ENCODE assay signal across 9 mouse cellular contexts in the genomic region with DNA sequence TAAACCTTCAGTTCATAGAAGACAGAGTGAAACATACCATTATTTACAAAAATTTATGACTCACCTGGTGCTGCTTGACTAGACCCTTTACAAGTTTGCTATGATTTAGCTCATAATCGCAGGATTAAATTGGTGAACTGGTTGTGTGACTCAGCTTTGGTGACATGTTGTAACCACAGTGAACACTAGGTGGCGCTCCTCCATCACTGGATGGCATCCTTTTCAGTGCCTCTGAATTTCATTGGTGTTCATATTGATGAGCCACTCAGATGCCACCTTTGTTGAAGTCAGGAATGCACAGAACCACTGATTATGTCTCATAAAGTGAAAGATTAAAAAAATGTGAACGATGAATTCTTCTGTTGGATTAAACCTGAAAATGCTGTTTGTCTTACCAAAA. TPM values are rescaled to one million over a fixed set of nuclear protein-coding genes. Genes with fewer than 3 reads are reported as not detected.
DNase-seq lines count a peak whose midpoint lies in the region; ATAC-seq and TF ChIP-seq lines count a peak whose summit lies in the region.
"Had no signal": no experiment of that assay in that cellular context is flagged by ENCODE, and none has a peak within 500 bp of the region (broad histone marks: within the 10 kb centered on the region; RNA-seq: fewer than 3 reads in every experiment).

No protein-coding gene starts in this region.

- no peaks in the 10 kb centered on the region for H3K27me3 ChIP-seq in MEL (ENCODE audit: control insufficient read depth in 1 of 2, insufficient read depth in 2 of 2, low read length in 2 of 2)
- no peaks in the 10 kb centered on the region for H3K27me3 ChIP-seq in forebrain, embryonic 16.5 days (replicated peaks; ENCODE audit: control insufficient read depth, insufficient read depth, low read length)
- no peaks in the 10 kb centered on the region for H3K27me3 ChIP-seq in liver, embryonic 14.5 days (ENCODE audit: control insufficient read depth, insufficient read depth, low read length)
- H3K27me3 ChIP-seq in neural tube, embryonic 14.5 days (ENCODE audit: control insufficient read depth, insufficient read depth, low read length): no peaks in the 10 kb centered on the region
- H3K27me3 ChIP-seq: heart, embryonic 13.5 days had no signal

- no peak overlapping the region for H3K4me3 ChIP-seq in MEL (ENCODE audit: control insufficient read depth in 1 of 2, insufficient read depth in 1 of 2, low read depth in 2 of 2, low read length in 2 of 2)
- H3K4me3 ChIP-seq in forebrain, embryonic 16.5 days (replicated peaks; ENCODE audit: low read length): no peak overlapping the region
- no peak overlapping the region for H3K4me3 ChIP-seq in liver, embryonic 14.5 days (ENCODE audit: insufficient read depth in 1 of 2, low read depth in 2 of 2, low read length in 2 of 2)
- H3K4me3 ChIP-seq in neural tube, embryonic 14.5 days (ENCODE audit: low read depth, low read length): no peak overlapping the region
- H3K4me3 ChIP-seq: heart, embryonic 13.5 days had no signal

- H3K9ac ChIP-seq in MEL (ENCODE audit: control insufficient read depth, low read depth, low read length, poor library complexity, severe bottlenecking): no peak overlapping the region
- H3K9ac ChIP-seq in forebrain, embryonic 16.5 days (replicated peaks; ENCODE audit: low read depth, low read length): no peak overlapping the region
- H3K9ac ChIP-seq in liver, embryonic 14.5 days (replicated peaks): no peak overlapping the region
- H3K9ac ChIP-seq in neural tube, embryonic 14.5 days (replicated peaks; ENCODE audit: low read depth, low read length): no peak overlapping the region
- H3K9ac ChIP-seq: heart, embryonic 13.5 days had no signal

- TF ChIP-seq EP300 in MEL (IDR thresholded peaks at IDR 0.05; ENCODE audit: low read depth in 1 of 2, low read length in 2 of 2): no peak
- TF ChIP-seq EP300 in liver, embryonic 14.5 days (IDR thresholded peaks at IDR 0.05; ENCODE audit: low read depth): no peak

- H3K27ac ChIP-seq in MEL (ENCODE audit: control insufficient read depth, low read depth, low read length): no peak overlapping the region
- no peak overlapping the region for H3K27ac ChIP-seq in forebrain, embryonic 16.5 days (ENCODE audit: low read length)
- H3K27ac ChIP-seq in liver, embryonic 14.5 days: no peak overlapping the region
- H3K27ac ChIP-seq in neural tube, embryonic 14.5 days (ENCODE audit: low read depth, low read length): no peak overlapping the region
- H3K27ac ChIP-seq: heart, embryonic 13.5 days had no signal

- H3K36me3 ChIP-seq in MEL (ENCODE audit: control insufficient read depth in 1 of 2, insufficient read depth in 2 of 2, low read length in 2 of 2): peaks cover 0 to 7% of the 10 kb centered on the region in 2 experiments; a peak in 2 of 4 replicates
- no peaks in the 10 kb centered on the region for H3K36me3 ChIP-seq in forebrain, embryonic 16.5 days (ENCODE audit: control insufficient read depth, insufficient read depth)
- no peaks in the 10 kb centered on the region for H3K36me3 ChIP-seq in liver, embryonic 14.5 days (replicated peaks; ENCODE audit: control insufficient read depth, insufficient read depth, low read depth)
- peaks cover 5% of the 10 kb centered on the region; the same call in 1 of the 2 replicates for H3K36me3 ChIP-seq in neural tube, embryonic 14.5 days (ENCODE audit: control insufficient read depth, insufficient read depth, low read length)

- no peak for TF ChIP-seq POLR2A in MEL (IDR thresholded peaks at IDR 0.05; ENCODE audit: control insufficient read depth in 1 of 2, insufficient read depth in 1 of 2, low read depth in 1 of 2, low read length in 2 of 2, poor library complexity in 1 of 2)

- TF ChIP-seq CTCF in MEL (IDR thresholded peaks at IDR 0.05 in 2 of 3, conservative IDR thresholded peaks at IDR 0.05 in 1 of 3; ENCODE audit: control insufficient read depth in 1 of 3, insufficient read depth in 1 of 3, low read depth in 2 of 3, low read length in 3 of 3, poor library complexity in 1 of 3, severe bottlenecking in 1 of 3): peak; percentile 62 to 72 (median 67)
- TF ChIP-seq CTCF in liver, embryonic 14.5 days (IDR thresholded peaks at IDR 0.05; ENCODE audit: low read depth): peak; percentile 95

- TF ChIP-seq RAD21 in MEL (IDR thresholded peaks at IDR 0.05; ENCODE audit: low read depth, low read length): peak; percentile 66

- no peaks in the 10 kb centered on the region for H3K79me2 ChIP-seq in MEL (ENCODE audit: control insufficient read depth, insufficient read depth, low read length, poor library complexity)

- peak; percentile 75 for ATAC-seq in forebrain, embryonic 16.5 days
- peak; percentile 29; the same call in 1 of the 2 replicates for ATAC-seq in liver, embryonic 14.5 days (ENCODE audit: insufficient read depth)
- peak; percentile 83 for ATAC-seq in neural tube, embryonic 14.5 days (ENCODE audit: low read depth)

- peaks cover 4 to 10% of the 10 kb centered on the region in 2 experiments for H3K4me1 ChIP-seq in MEL (ENCODE audit: control insufficient read depth in 1 of 2, insufficient read depth in 2 of 2, low read length in 2 of 2)
- H3K4me1 ChIP-seq in forebrain, embryonic 16.5 days (replicated peaks; ENCODE audit: control insufficient read depth, insufficient read depth, low read length): no peaks in the 10 kb centered on the region; the same call in 1 of the 2 replicates
- H3K4me1 ChIP-seq in liver, embryonic 14.5 days (replicated peaks; ENCODE audit: control insufficient read depth in 2 of 2, insufficient read depth in 2 of 2, low read length in 1 of 2): peaks cover 0 to 15% of the 10 kb centered on the region in 2 experiments; a peak in 2 of 4 replicates
- no peaks in the 10 kb centered on the region for H3K4me1 ChIP-seq in neural tube, embryonic 14.5 days (ENCODE audit: control insufficient read depth, insufficient read depth, low read length)

- no peak overlapping the region for H3K4me2 ChIP-seq in forebrain, embryonic 16.5 days (ENCODE audit: low read length)
- no peak overlapping the region for H3K4me2 ChIP-seq in liver, embryonic 14.5 days (ENCODE audit: low read depth)
- no peak overlapping the region for H3K4me2 ChIP-seq in neural tube, embryonic 14.5 days (ENCODE audit: low read depth, low read length)
- H3K4me2 ChIP-seq: heart, embryonic 13.5 days had no signal

- WGBS in forebrain, embryonic 16.5 days: 25% methylated on average over 3 of the region's 3 CpGs
- WGBS in liver, embryonic 14.5 days (ENCODE audit: insufficient replicate concordance): 20% methylated on average over 3 of the region's 3 CpGs
- WGBS in neural tube, embryonic 14.5 days: 34% methylated on average over 3 of the region's 3 CpGs

- DNase-seq in 3134 (ENCODE audit: extremely low read depth, insufficient read length, low spot score) (peak; percentile 16), MEL (ENCODE audit: low read depth, low spot score) (peak; percentile 73)
- peak; percentile 35 for DNase-seq in cerebellum, adult 11-12 months
- peak; percentile 85 for DNase-seq in induced T-regulatory cell, adult 2 months (ENCODE audit: low read depth)
- peak; percentile 31 to 49 (median 41) for DNase-seq in liver, embryonic 14.5 days (ENCODE audit: low read depth in 3 of 3, low spot score in 3 of 3)
- peak; percentile 30 to 76 for DNase-seq in thymus, postnatal 10 days (ENCODE audit: low spot score in 2 of 2)

- H3K9me3 ChIP-seq in MEL (replicated peaks; ENCODE audit: insufficient read depth, low read length): no peaks in the 10 kb centered on the region
- no peaks in the 10 kb centered on the region for H3K9me3 ChIP-seq in forebrain, embryonic 16.5 days (ENCODE audit: control insufficient read depth, low read length)
- no peaks in the 10 kb centered on the region for H3K9me3 ChIP-seq in liver, embryonic 14.5 days (ENCODE audit: control insufficient read depth, low read length)
- no peaks in the 10 kb centered on the region for H3K9me3 ChIP-seq in neural tube, embryonic 14.5 days (ENCODE audit: control insufficient read depth, low read length)
- H3K9me3 ChIP-seq: heart, embryonic 13.5 days had no signal

TF ChIP-seq in MEL, 35 proteins besides CTCF, POLR2A, EP300 and RAD21:
- TF ChIP-seq SMC3 (IDR thresholded peaks at IDR 0.05; ENCODE audit: low read depth, low read length) (peak; percentile 61), ZC3H11A (IDR thresholded peaks at IDR 0.05; ENCODE audit: low read depth, low read length) (peak; percentile 51), MAX (IDR thresholded peaks at IDR 0.05; ENCODE audit: low read length) (no peak), TAL1 (IDR thresholded peaks at IDR 0.05; ENCODE audit: low read length) (no peak)

RNA-seq across cellular contexts. Expression of gene Blzf1, which starts 9.4 kb away (rescaled TPM):
- 14.1 and 18.2 TPM in 2 replicates for total RNA-seq in MEL (2012; rRNA removed)
- polyA plus RNA-seq in MEL (2012; ENCODE audit: insufficient read depth in 1 of 2, insufficient read length in 2 of 2, low read depth in 1 of 2, low replicate concordance in 2 of 2, missing spikeins in 1 of 2): 10 to 100 TPM in 1 of 2 experiments, not detected in 1; 17.1 TPM
- polyA plus RNA-seq in forebrain, embryonic 16.5 days (2015; fragmentation: Nextera tagmentation; extraction: Ambion mirVana): 31.6 and 33.7 TPM in 2 replicates
- 2.3 and 4.1 TPM in 2 replicates for polyA plus RNA-seq in liver, embryonic 14.5 days (2012; rRNA removed)
- 8.5 and 9.9 TPM in 2 replicates for polyA plus RNA-seq in liver, embryonic 14.5 days (2014; fragmentation: Nextera tagmentation; extraction: Ambion mirVana)
- polyA plus RNA-seq in neural tube, embryonic 14.5 days (2014; fragmentation: Nextera tagmentation; extraction: Ambion mirVana): 32.1 and 32.6 TPM in 2 replicates

RNA-seq across cellular contexts. Expression of gene Nme7, which starts 12.8 kb away (rescaled TPM):
- total RNA-seq in MEL (2012; rRNA removed): 27.6 and 28.7 TPM in 2 replicates
- polyA plus RNA-seq in MEL (2012; ENCODE audit: insufficient read depth in 1 of 2, insufficient read length in 2 of 2, low read depth in 1 of 2, low replicate concordance in 2 of 2, missing spikeins in 1 of 2): 10 to 100 TPM in 1 of 2 experiments, not detected in 1; 23.2 TPM
- 43.3 and 45.4 TPM in 2 replicates for polyA plus RNA-seq in forebrain, embryonic 16.5 days (2015; fragmentation: Nextera tagmentation; extraction: Ambion mirVana)
- 4.2 and 6.4 TPM in 2 replicates for polyA plus RNA-seq in liver, embryonic 14.5 days (2012; rRNA removed)
- polyA plus RNA-seq in liver, embryonic 14.5 days (2014; fragmentation: Nextera tagmentation; extraction: Ambion mirVana): 9.0 and 13.0 TPM in 2 replicates
- 25.6 and 25.8 TPM in 2 replicates for polyA plus RNA-seq in neural tube, embryonic 14.5 days (2014; fragmentation: Nextera tagmentation; extraction: Ambion mirVana)

RNA-seq across cellular contexts. Expression of gene Ccdc181, which starts 41.3 kb away (rescaled TPM):
- 11.0 and 13.0 TPM in 2 replicates for total RNA-seq in MEL (2012; rRNA removed)
- polyA plus RNA-seq in MEL (2012; ENCODE audit: insufficient read depth in 1 of 2, insufficient read length in 2 of 2, low read depth in 1 of 2, low replicate concordance in 2 of 2, missing spikeins in 1 of 2): 10 to 100 TPM in 1 of 2 experiments, not detected in 1; 15.8 TPM
- polyA plus RNA-seq in forebrain, embryonic 16.5 days (2015; fragmentation: Nextera tagmentation; extraction: Ambion mirVana): 22.7 and 25.5 TPM in 2 replicates
- polyA plus RNA-seq in liver, embryonic 14.5 days (2012; rRNA removed): 0.80 and 1.8 TPM in 2 replicates
- polyA plus RNA-seq in liver, embryonic 14.5 days (2014; fragmentation: Nextera tagmentation; extraction: Ambion mirVana): 2.3 and 3.7 TPM in 2 replicates
- 23.9 and 24.7 TPM in 2 replicates for polyA plus RNA-seq in neural tube, embryonic 14.5 days (2014; fragmentation: Nextera tagmentation; extraction: Ambion mirVana)

Comparison
In these comparisons a context has a peak if more than half of its experiments do, and no peak if none do; other contexts are left out.
1. DNase-seq: peak in every context shown above with its lines; median percentile 85 in induced T-regulatory cell, adult 2 months; 73 in MEL; 53 in thymus, postnatal 10 days; 41 in liver, embryonic 14.5 days; 35 in cerebellum, adult 11-12 months; 16 in 3134.
2. ATAC-seq: peak in every context shown above with its lines; median percentile 83 in neural tube, embryonic 14.5 days; 75 in forebrain, embryonic 16.5 days; 29 in liver, embryonic 14.5 days.